Mouse (Mus musculus) midbrain, embryonic 13.5 days (tissue): ENCODE data around the gene Tmco4. TPM values are rescaled to one million over a fixed set of nuclear protein-coding genes. Genes with fewer than 3 reads are reported as not detected.

Source experiments
- ATAC-seq: fragments of 200-750 bp; cut with Nextera tagmentation; 2 replicates; pipeline ENCODE4 v1.8.0; 2017; ENCODE audit warnings: mild to moderate bottlenecking, moderate TSS enrichment, moderate library complexity
- H3K27ac ChIP-seq: fragments of 300-500 bp; sonication (generic); 2 replicates; pipeline ENCODE4 v1.5.1; 2015; ENCODE audit warnings: inconsistent platforms, mild to moderate bottlenecking, moderate library complexity
- H3K27me3 ChIP-seq: fragments of 300-500 bp; sonication (generic); 2 replicates; pipeline ENCODE4 v1.6.1; 2015; ENCODE audit warnings: mild to moderate bottlenecking, inconsistent platforms
- H3K36me3 ChIP-seq: fragments of 300-500 bp; sonication (generic); 2 replicates; pipeline ENCODE4 v1.6.1; 2015; ENCODE audit warnings: mild to moderate bottlenecking, inconsistent platforms
- H3K4me1 ChIP-seq: fragments of 300-500 bp; sonication (generic); replicated peaks from 2 replicates; pipeline ENCODE4 v1.6.1; 2015; ENCODE audit warnings: inconsistent platforms
- H3K4me2 ChIP-seq: fragments of 300-500 bp; sonication (generic); replicated peaks from 2 replicates; pipeline ENCODE4 v1.6.1; 2015; ENCODE audit warnings: moderate library complexity, mild to moderate bottlenecking, inconsistent platforms
- H3K4me3 ChIP-seq: fragments of 300-500 bp; sonication (generic); replicated peaks from 2 replicates; pipeline ENCODE4 v1.5.1; 2015; ENCODE audit warnings: mild to moderate bottlenecking, inconsistent platforms
- H3K9ac ChIP-seq: fragments of 300-500 bp; sonication (generic); replicated peaks from 2 replicates; pipeline ENCODE4 v1.6.1; 2015; ENCODE audit warnings: mild to moderate bottlenecking, inconsistent platforms
- H3K9me3 ChIP-seq: fragments of 300-500 bp; sonication (generic); 2 replicates; pipeline ENCODE4 v1.6.1; 2016; ENCODE audit warnings: mild to moderate bottlenecking, inconsistent platforms
- WGBS: fragments of 180-500 bp; shearing (Covaris S2); methylation state at CpG from one replicate; pipeline ENCODE4 v1.1.7; 2015; 5-methylcytosine and 5-hydroxymethylcytosine counted together
- polyA plus RNA-seq: library from polyadenylated mRNA; unstranded; fragments of >200 nt; fragmentation: Nextera tagmentation; extraction: Ambion mirVana; gene quantifications from 2 replicates; pipeline ENCODE4 v1.2.1, GENCODE M21; 2015

The Tmco4 gene
- polyA plus RNA-seq, 1 experiment from 2014 or later = 0.36 TPM

DNA sequence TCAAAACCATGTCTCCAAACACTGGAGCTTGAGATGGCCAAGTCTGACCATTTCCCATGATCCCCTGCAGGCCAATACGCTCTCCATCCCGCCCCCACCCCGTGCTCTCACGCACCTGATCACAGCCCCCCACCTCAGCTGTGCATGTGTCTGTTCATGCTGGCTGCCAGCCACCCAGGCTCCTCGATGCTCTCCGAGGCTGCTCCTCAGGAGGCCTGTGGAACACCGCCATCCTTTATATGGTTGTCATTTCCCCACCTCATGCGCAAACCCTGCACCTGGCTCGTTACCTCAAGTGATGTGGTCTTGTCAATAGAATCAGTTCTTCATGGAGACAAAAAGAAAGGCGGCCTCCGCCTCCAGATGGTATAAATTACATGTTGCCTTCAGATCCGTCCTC, 59.8 kb downstream of the Tmco4 start:
- no peak overlapping the region for H3K9ac ChIP-seq
- peaks cover 19% of the 10 kb centered on the region for H3K4me1 ChIP-seq
- no peaks in the 10 kb centered on the region for H3K27me3 ChIP-seq
- WGBS = 75% methylated on average over 12 of the region's 12 CpGs
- no peak overlapping the region for H3K27ac ChIP-seq
- no peaks in the 10 kb centered on the region for H3K36me3 ChIP-seq
- no peaks in the 10 kb centered on the region for H3K9me3 ChIP-seq
- H3K4me2 ChIP-seq = no peak overlapping the region
- no peak overlapping the region for H3K4me3 ChIP-seq
- no peak for ATAC-seq

DNA sequence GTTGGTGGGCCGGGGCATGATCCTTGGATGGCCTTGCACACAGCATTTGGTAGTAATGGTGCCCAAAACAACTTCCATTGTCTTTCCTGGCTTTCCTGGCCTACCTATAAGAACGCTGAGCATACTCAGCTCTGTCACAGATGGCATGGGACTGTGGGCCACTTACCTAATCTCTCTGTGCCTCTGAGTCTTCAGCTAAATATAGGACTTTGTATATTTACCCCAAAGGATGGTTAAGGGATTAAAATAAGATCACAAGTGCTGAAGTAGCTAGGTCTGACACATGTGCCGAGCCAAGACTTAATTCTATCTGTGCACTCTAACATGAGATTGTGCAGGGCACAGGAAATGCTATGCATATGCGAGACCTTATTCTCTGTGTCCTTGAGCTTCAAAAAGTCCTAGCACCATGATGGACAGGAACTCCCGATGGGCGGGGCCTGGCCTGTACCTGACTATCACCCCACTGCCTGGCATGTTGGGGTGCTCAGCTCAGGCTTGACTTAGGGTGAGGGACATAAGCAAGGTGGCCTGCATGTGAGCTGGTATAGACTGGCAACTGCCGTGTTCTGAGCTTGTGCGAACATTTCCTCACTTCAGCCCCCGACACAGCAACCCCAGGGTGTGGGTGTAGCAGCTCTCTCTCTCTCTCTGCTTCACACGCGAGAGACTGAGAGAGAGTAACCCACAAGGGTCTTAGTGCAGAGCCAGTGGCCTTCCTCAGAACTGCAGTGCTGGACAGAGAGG, 60.7 kb downstream of the Tmco4 start:
- Histone ChIP-seq H3K9me3 (no peaks in the 10 kb centered on the region), H3K4me1 (peaks cover 28% of the 10 kb centered on the region), H3K4me2 (no peak overlapping the region), H3K27me3 (no peaks in the 10 kb centered on the region), H3K9ac (no peak overlapping the region), H3K27ac (no peak overlapping the region), H3K36me3 (no peaks in the 10 kb centered on the region), H3K4me3 (no peak overlapping the region)
- WGBS = 85% methylated on average over 11 of the region's 11 CpGs
- ATAC-seq = no peak

DNA sequence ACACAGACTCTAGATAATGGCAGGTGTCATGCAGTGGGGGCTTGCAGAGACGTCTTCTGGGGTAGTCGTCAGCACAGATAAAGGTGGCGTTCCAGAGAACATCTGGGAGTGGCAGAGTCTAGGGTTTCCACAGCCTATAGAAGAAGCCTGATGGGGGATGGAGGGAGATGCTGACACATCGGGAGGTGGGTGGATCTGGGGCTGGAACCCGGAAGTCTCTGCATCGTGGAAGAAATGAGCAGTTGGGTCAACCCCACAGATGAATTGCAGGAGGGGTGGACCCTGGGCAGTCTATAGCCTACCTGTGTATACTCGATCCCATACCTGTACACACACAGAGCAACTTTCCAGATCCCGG, 61.3 kb downstream of the Tmco4 start:
- WGBS = 84% methylated on average over 8 of the region's 8 CpGs

DNA sequence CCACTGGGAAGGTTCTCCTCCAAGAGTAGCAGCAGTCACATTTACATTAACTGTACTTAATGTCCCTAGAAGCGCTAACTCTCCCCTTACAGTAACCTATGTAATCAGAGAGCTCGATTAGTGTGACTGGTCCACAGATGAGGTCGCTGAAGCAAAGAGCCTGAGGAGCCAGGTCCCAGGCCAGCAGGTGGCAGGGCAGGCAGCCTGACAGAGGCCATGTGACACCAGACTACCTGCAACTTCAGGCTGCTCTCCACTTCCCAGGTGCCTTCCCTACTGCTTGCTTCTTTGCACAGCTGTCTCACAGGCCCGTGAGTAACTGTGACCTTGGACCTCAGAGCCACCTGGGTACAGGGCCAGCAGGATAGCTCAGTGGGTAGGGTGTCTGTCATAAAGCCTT, 61.9 kb downstream of the Tmco4 start:
- H3K9ac ChIP-seq = no peak overlapping the region
- no peak overlapping the region for H3K27ac ChIP-seq
- no peak overlapping the region for H3K4me3 ChIP-seq
- no peaks in the 10 kb centered on the region for H3K9me3 ChIP-seq
- no peak for ATAC-seq
- peaks cover 36% of the 10 kb centered on the region for H3K4me1 ChIP-seq
- H3K4me2 ChIP-seq = no peak overlapping the region
- no peaks in the 10 kb centered on the region for H3K36me3 ChIP-seq
- H3K27me3 ChIP-seq = no peaks in the 10 kb centered on the region
- WGBS = 62% methylated on average over 4 of the region's 4 CpGs

More for the DNA sequence above, 61.3 kb downstream of the Tmco4 start:
- no peak for ATAC-seq
- Histone ChIP-seq H3K4me3 (no peak overlapping the region), H3K27me3 (no peaks in the 10 kb centered on the region), H3K27ac (no peak overlapping the region), H3K4me2 (no peak overlapping the region), H3K36me3 (no peaks in the 10 kb centered on the region), H3K9ac (no peak overlapping the region), H3K4me1 (peaks cover 34% of the 10 kb centered on the region), H3K9me3 (no peaks in the 10 kb centered on the region)

DNA sequence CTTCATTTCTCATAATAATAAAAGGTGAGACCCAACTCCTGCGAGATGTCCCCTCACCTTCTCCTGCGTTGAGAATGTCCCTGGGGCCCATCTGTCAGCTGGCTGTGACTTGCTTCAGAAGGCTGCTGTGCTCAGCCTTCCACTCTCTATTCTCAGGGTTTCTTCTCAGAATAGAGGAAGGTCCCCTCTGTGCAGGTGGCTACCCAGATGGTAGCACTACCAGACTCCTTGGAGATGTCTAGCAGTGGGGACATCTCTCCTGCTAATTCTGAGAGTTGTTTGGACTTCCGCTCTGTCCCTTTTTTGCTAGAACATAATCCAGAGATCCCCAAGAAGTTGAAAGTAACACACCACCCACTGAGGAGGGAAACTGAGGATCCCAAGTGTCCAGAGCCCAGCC, 62.3 kb downstream of the Tmco4 start:
- Histone ChIP-seq H3K4me2 (no peak overlapping the region), H3K9me3 (no peaks in the 10 kb centered on the region), H3K4me3 (no peak overlapping the region), H3K4me1 (peaks cover 38% of the 10 kb centered on the region), H3K27me3 (no peaks in the 10 kb centered on the region), H3K27ac (no peak overlapping the region), H3K36me3 (no peaks in the 10 kb centered on the region), H3K9ac (no peak overlapping the region)
- ATAC-seq = no peak
- 92% methylated on average over 3 of the region's 3 CpGs for WGBS

DNA sequence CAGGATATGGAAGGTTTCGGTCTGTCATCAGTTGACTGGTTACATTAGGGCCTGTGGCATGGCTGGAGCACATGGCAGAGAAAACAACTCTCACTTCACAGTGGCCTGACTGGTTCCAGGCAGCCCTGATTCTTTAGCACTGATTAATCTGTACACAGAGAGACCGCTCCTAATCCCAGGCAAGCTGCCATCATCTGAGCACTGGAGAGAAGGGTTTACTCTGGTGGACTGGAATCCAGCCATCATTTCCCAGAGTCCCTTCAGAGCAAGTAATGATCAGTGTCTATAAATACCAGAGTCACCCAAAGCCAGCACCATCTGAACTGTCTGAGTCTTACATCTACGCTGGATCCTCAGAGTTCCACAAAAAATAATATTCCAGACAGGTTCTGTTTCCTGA, 63.1 kb downstream of the Tmco4 start:
- Histone ChIP-seq H3K9me3 (no peaks in the 10 kb centered on the region), H3K27me3 (no peaks in the 10 kb centered on the region), H3K4me2 (no peak overlapping the region), H3K4me3 (no peak overlapping the region), H3K27ac (no peak overlapping the region), H3K36me3 (no peaks in the 10 kb centered on the region), H3K9ac (no peak overlapping the region), H3K4me1 (peaks cover 46% of the 10 kb centered on the region)
- WGBS = 88% methylated on average over 3 of the region's 3 CpGs
- no peak for ATAC-seq

DNA sequence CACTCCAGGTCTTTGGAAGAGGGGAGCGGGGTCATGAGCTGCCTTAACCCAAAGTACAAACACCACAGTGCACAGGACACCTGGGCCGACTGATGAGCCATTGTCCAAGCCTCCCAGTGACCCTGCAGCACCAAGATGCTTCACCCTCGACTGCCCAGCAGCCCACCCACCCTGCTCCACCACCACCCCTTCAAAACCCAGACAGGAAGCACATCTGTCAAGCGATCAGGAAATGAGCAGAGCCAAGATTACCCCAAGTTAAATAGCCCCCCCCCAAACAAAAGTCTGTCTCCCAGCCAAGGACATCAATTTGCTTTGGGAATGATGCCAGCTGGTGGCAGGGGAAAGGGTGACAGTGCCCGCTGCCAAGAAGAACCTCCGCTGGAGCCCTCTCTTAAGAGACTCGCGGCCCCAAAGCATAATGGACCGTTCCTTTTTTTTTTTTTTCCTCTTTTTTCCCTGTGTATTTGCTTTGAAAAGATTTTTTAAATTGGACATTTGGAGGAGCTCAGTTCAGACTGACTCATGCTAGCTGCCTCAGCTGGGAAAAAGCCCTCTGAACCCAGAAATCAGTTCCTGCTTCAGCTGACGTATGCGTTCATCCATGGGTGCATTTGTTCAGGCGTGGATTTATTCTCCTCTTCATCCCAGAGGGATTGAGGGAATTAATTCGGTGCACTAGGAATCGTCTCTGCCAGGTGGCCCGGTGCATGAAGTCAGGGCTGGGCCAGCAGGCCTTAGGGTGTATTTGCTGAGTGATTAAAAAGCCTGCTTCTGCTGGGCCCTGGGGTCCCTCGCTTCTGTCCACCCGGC, 65.3 kb downstream of the Tmco4 start:
- Histone ChIP-seq H3K4me1 (peaks cover 44% of the 10 kb centered on the region), H3K9ac (no peak overlapping the region), H3K36me3 (no peaks in the 10 kb centered on the region), H3K9me3 (no peaks in the 10 kb centered on the region), H3K27me3 (no peaks in the 10 kb centered on the region), H3K4me2 (no peak overlapping the region), H3K4me3 (no peak overlapping the region), H3K27ac (peak overlapping the region; percentile 42)
- 40% methylated on average over 17 of the region's 17 CpGs for WGBS
- ATAC-seq = no peak

DNA sequence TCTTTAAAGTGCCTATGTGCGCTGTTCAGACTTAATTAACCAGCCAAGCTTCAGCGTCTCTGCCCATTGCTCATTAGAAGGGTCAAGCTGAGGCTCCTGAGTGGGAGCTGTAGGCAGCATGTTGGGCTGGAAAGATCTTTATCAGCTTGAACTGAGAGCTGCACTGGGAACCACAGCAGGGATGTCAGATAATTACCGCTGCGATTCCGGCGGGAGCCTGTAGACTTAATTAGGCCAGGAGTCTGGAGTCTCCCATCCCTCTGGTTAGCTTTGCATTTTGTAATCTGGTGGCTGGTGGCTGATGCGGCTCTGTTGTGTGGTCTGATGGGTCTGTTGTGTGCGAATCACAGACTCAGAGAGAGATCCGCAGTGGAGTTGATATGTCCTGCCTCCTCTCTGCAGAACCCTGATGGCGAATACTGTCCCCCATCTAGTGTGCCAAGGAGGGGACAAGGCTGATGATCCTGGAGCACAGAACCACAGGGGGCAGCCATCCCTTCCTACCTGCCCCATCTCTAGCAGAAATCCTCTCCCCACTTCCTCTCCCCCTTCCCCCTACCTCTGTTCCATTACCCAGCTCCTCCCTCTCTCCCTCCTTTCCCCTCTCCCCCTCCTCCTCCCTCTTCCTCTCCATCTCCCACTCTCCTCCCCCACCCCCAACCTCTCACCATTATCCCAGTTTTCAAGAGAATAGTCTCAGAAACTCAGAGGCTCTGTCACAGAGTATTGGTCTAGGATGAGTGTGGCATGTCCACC, 67.6 kb downstream of the Tmco4 start:
- peaks cover 5% of the 10 kb centered on the region; the same call in 1 of the 2 replicates for H3K9me3 ChIP-seq
- H3K4me1 ChIP-seq = peaks cover 42% of the 10 kb centered on the region
- H3K4me3 ChIP-seq = no peak overlapping the region
- H3K27ac ChIP-seq = peak overlapping the region; percentile 75
- H3K27me3 ChIP-seq = no peaks in the 10 kb centered on the region
- H3K36me3 ChIP-seq = no peaks in the 10 kb centered on the region
- H3K4me2 ChIP-seq = peak overlapping the region; percentile 25
- ATAC-seq = peak; percentile 78
- no peak overlapping the region for H3K9ac ChIP-seq
- WGBS = 4% methylated on average over 10 of the region's 10 CpGs

DNA sequence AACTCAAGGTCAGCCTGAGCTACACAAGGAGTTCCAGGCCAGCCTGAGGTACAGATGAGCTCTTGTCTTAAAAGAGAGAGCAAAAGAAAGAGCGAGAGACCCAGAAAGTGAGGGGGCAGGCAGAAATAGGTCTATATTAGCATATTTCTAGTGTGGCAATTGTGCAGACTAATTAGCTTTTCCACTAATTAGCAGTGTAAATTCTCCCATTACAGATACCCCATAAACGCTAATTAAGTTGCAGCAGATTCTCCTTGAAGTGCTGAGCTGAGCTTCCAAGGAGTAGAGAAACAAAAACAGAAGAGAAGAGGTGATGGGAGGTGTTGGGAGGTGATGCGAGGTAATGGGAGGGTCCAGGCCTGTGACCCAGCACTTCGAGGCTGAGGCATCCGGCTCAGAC, 69.9 kb downstream of the Tmco4 start:
- no peak overlapping the region for H3K27ac ChIP-seq
- H3K27me3 ChIP-seq = no peaks in the 10 kb centered on the region
- H3K4me2 ChIP-seq = no peak overlapping the region
- H3K36me3 ChIP-seq = no peaks in the 10 kb centered on the region
- whole genome bisulfite sequencing = 81% methylated on average over 5 of the region's 5 CpGs
- no peak overlapping the region for H3K9ac ChIP-seq
- H3K4me1 ChIP-seq = peaks cover 41% of the 10 kb centered on the region
- no peak overlapping the region for H3K4me3 ChIP-seq
- ATAC-seq = no peak
- H3K9me3 ChIP-seq = peaks cover 5% of the 10 kb centered on the region; the same call in 1 of the 2 replicates

DNA sequence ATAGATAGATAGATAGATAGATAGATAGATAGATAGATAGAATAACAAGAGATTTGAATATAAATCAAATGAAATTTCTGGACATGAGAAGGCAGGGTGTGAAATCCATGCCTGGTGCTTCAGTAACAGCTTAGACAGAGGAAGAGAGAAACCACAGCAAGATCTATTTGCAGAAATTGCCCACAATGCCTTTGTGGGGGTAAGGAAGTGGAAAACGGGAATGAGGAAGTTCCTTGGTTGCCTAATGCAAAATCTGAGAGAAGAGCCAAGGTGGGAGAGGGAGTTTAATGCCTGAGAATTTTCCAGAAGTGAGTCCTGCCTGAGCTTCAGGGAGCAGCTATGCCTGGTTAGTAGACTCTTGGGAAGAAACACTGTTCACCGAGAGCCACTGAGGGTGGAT, 70.9 kb downstream of the Tmco4 start:
- H3K4me2 ChIP-seq = no peak overlapping the region
- H3K4me1 ChIP-seq = peaks cover 31% of the 10 kb centered on the region
- no peak overlapping the region for H3K4me3 ChIP-seq
- H3K9me3 ChIP-seq = peaks cover 5% of the 10 kb centered on the region; the same call in 1 of the 2 replicates
- no peak overlapping the region for H3K27ac ChIP-seq
- WGBS = 87% methylated on average over 2 of the region's 2 CpGs
- H3K27me3 ChIP-seq = no peaks in the 10 kb centered on the region
- no peak for ATAC-seq
- no peaks in the 10 kb centered on the region for H3K36me3 ChIP-seq
- H3K9ac ChIP-seq = no peak overlapping the region

DNA sequence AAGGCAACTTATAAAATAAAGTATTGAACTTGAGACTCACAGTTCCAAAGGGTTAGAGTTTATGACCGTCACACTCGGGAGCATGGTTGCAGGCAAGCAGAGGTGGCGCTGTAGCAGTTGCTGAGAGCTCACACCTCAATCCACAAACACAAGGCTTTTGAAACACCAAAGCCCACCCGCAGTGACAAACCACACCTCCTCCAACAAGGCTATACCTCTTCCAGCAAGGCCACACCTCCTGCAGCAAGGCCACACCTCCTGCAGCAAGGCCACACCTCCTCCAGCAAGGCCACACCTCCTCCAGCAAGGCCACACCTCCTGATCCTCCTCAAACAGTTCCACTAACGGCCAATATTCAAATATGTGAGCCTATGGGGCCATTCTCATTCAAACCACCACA, 71.9 kb downstream of the Tmco4 start:
- H3K4me3 ChIP-seq = no peak overlapping the region
- H3K4me2 ChIP-seq = no peak overlapping the region
- H3K36me3 ChIP-seq = no peaks in the 10 kb centered on the region
- ATAC-seq = no peak
- no peak overlapping the region for H3K27ac ChIP-seq
- no peaks in the 10 kb centered on the region for H3K27me3 ChIP-seq
- peaks cover 21% of the 10 kb centered on the region for H3K4me1 ChIP-seq
- no peak overlapping the region for H3K9ac ChIP-seq
- WGBS = 87% methylated on average over 5 of the region's 5 CpGs
- peaks cover 5% of the 10 kb centered on the region; the same call in 1 of the 2 replicates for H3K9me3 ChIP-seq

DNA sequence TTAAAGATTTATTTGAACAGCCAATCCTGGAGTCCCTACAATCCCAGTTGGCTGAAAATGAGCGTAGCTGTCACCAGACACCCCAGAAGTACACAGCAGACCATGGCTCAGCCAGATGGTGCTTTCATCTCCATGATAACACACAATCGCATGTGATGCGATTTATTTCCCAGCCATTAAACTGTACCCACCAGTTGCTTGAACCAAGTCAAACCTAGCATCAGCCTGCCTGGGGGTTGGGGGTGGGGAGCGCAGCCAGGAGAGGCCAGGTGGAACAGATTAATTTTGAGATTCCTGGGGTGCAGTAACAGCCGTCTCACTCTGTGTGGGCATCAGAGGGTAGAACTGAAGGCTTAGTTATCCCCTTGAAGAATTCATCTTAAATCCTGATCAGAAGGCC, 73.7 kb downstream of the Tmco4 start:
- Histone ChIP-seq H3K4me2 (no peak overlapping the region), H3K36me3 (no peaks in the 10 kb centered on the region), H3K4me1 (peaks cover 4% of the 10 kb centered on the region; the same call in 1 of the 2 replicates), H3K4me3 (no peak overlapping the region), H3K27me3 (no peaks in the 10 kb centered on the region), H3K9ac (no peak overlapping the region), H3K9me3 (peaks cover 5% of the 10 kb centered on the region; the same call in 1 of the 2 replicates), H3K27ac (no peak overlapping the region)
- 68% methylated on average over 5 of the region's 5 CpGs for WGBS
- ATAC-seq = no peak
